Mouse (Mus musculus) hindlimb bud, embryonic 11.5 days (tissue): ENCODE measurements around the gene Nfe2.
A peak's percentile ranks its signal among the peaks of the same experiment; 100 is the strongest.

Source experiments
- DNase-seq: peaks from one replicate; pipeline ENCODE4 v3.0.0-alpha.2; 2012; ENCODE audit warnings: low read depth, low spot score; ENCODE audit errors: extremely low spot score

Gene Nfe2

GRCm38 (mm10) chr15:103257790-103258728 lies at the start of gene Nfe2:
Gene Nfe2 (minus strand): TSS chr15:103258403.
- DNase-seq, result no peak

- DNase-seq, result peak; percentile 99
Measured at GRCm38 (mm10) chr15:103307125-103307524, 48.9 kb upstream of the Nfe2 start.

GRCm38 (mm10) chr15:103305792-103306645 lies 47.8 kb upstream of the Nfe2 start:
- DNase-seq, result no peak

GRCm38 (mm10) chr15:103305070-103305678 lies 47.0 kb upstream of the Nfe2 start:
- DNase-seq, result peak; percentile 98

- DNase-seq, result no peak
Measured at GRCm38 (mm10) chr15:103304616-103304969, 46.4 kb upstream of the Nfe2 start.

GRCm38 (mm10) chr15:103303916-103304615 lies 45.9 kb upstream of the Nfe2 start:
- DNase-seq, result no peak

- DNase-seq, result no peak
Measured at GRCm38 (mm10) chr15:103302341-103303021, 44.3 kb upstream of the Nfe2 start.

- no peak for DNase-seq
Measured at GRCm38 (mm10) chr15:103301547-103302340, 43.5 kb upstream of the Nfe2 start.

- DNase-seq, result no peak
Measured at GRCm38 (mm10) chr15:103301046-103301445, 42.8 kb upstream of the Nfe2 start.

GRCm38 (mm10) chr15:103300560-103300959 lies 42.4 kb upstream of the Nfe2 start:
- DNase-seq, result no peak

GRCm38 (mm10) chr15:103300067-103300471 lies 41.9 kb upstream of the Nfe2 start:
- DNase-seq, result no peak

- DNase-seq, result no peak
Measured at GRCm38 (mm10) chr15:103299644-103300043, 41.4 kb upstream of the Nfe2 start.

GRCm38 (mm10) chr15:103298861-103299616 lies 40.8 kb upstream of the Nfe2 start:
- no peak for DNase-seq

- no peak for DNase-seq
Measured at GRCm38 (mm10) chr15:103298026-103298425, 39.8 kb upstream of the Nfe2 start.

- DNase-seq, result no peak
Measured at GRCm38 (mm10) chr15:103297313-103297712, 39.1 kb upstream of the Nfe2 start.

GRCm38 (mm10) chr15:103295851-103296250 lies 37.6 kb upstream of the Nfe2 start:
- no peak for DNase-seq

- DNase-seq, result no peak
Measured at GRCm38 (mm10) chr15:103294649-103295048, 36.4 kb upstream of the Nfe2 start.

GRCm38 (mm10) chr15:103293375-103293774 lies 35.2 kb upstream of the Nfe2 start:
- no peak for DNase-seq
